Mouse (Mus musculus): ENCODE results near the gene Vmn2r3. TPM values are rescaled to one million over a fixed set of nuclear protein-coding genes. Genes with fewer than 3 reads are reported as not detected.

Vmn2r3 gene
- not detected in 2 replicates for polyA plus RNA-seq (2015; fragmentation: Nextera tagmentation; extraction: Ambion mirVana)

GRCm38 (mm10) chr3:64289609-64290008 lies at the start of gene Vmn2r3:
Vmn2r3 (minus strand) TSS chr3:64289709.

Other genes starting within 250 kb of the Vmn2r3 start
- 0.03 and 0.04 TPM in 2 replicates for gene Vmn2r1, start 208.2 kb downstream of the Vmn2r3 start, polyA plus RNA-seq (2015; fragmentation: Nextera tagmentation; extraction: Ambion mirVana)
- not detected in 2 replicates for gene Vmn2r2, start 147.8 kb downstream of the Vmn2r3 start, polyA plus RNA-seq (2015; fragmentation: Nextera tagmentation; extraction: Ambion mirVana)
- gene Vmn2r4, start 125.7 kb upstream of the Vmn2r3 start, polyA plus RNA-seq (2015; fragmentation: Nextera tagmentation; extraction: Ambion mirVana) = not detected in 2 replicates
- gene Vmn2r5, start 220.1 kb upstream of the Vmn2r3 start, polyA plus RNA-seq (2015; fragmentation: Nextera tagmentation; extraction: Ambion mirVana) = not detected in 2 replicates